Mouse (Mus musculus): ENCODE measurements at regions not wholly inside any gene's neighbourhood (a gene's known extent, or its start where the extent isn't known, plus 50 kb on each side); places are given as distances from the start of the nearest gene placed in this dataset.
A peak's percentile ranks its signal among the peaks of the same experiment; 100 is the strongest.

DNA sequence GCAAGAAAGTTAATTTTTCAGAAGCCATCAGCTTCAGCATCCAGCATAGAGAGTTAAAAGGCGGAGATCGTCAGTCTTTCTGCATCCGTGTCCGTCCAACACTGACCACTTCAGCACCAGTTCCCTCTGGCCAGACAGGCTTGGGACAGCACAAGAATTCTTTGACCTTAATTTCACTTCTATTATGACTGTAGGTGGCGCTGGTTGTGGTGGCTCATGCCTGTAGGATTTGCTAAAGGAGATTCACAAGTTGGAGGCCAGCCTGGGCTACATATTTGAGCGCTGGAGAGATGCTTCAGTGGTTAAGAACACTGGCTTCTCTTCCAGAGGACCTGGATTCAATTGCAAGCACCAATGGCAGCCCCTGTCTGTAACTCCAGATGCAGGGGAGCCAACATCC is 66.0 kb downstream of the Amer2 start:
- Histone ChIP-seq H3K4me3 (no peak overlapping the region), H3K9ac (no peak overlapping the region), H3K27ac (no peak overlapping the region), H3K9me3 (replicated peaks) (no peaks in the 10 kb centered on the region), H3K4me1 (replicated peaks) (no peaks in the 10 kb centered on the region), H3K36me3 (no peaks in the 10 kb centered on the region), H3K4me2 (no peak overlapping the region), H3K27me3 (no peaks in the 10 kb centered on the region)
- WGBS, result 52% methylated on average over 6 of the region's 6 CpGs
- ATAC-seq (replicated peaks; ENCODE audit: insufficient number of reproducible peaks, insufficient read depth, low FRiP score, low read depth), result no peak

DNA sequence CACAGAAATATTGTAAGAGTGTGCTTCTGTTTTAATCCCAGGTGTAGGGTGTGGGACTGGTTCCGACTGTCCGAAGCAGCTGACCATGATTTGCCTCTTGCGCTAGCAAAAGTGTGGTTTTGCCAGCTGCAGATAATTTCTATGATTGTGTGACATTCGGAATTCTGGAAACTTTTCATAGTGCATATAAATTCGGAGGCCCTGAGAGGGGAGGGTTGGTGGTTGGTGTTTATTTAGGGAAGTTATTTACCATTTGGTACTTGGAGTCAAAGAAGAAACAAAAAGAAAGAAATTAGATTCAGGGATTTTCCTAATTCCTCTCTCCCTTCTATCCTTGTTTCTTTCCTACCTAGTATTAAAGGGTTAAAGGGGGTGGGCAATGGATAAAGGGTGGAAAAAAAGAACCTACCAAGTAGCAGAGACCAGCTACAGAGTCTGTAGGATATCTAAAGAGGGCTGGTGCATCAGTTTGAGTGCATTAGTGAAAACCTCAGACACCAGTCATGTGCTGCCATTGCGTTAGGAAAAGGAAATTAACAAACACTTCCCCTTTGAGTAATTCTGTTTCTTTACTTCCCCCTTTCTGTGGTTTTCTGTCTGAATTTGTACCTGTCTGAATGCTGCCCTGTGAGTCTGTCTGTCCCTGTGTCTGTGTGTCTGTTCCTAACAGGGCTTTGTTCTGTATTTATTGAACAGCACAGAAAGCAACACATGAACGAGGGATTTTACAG is 70.9 kb downstream of the Amer2 start:
- Histone ChIP-seq H3K9me3 (replicated peaks) (no peaks in the 10 kb centered on the region), H3K4me3 (no peak overlapping the region), H3K27me3 (no peaks in the 10 kb centered on the region), H3K4me2 (no peak overlapping the region), H3K36me3 (no peaks in the 10 kb centered on the region), H3K9ac (no peak overlapping the region), H3K4me1 (replicated peaks) (no peaks in the 10 kb centered on the region), H3K27ac (no peak overlapping the region)
- WGBS, result 69% methylated on average over 7 of the region's 7 CpGs
- ATAC-seq (replicated peaks; ENCODE audit: insufficient number of reproducible peaks, insufficient read depth, low FRiP score, low read depth), result no peak

DNA sequence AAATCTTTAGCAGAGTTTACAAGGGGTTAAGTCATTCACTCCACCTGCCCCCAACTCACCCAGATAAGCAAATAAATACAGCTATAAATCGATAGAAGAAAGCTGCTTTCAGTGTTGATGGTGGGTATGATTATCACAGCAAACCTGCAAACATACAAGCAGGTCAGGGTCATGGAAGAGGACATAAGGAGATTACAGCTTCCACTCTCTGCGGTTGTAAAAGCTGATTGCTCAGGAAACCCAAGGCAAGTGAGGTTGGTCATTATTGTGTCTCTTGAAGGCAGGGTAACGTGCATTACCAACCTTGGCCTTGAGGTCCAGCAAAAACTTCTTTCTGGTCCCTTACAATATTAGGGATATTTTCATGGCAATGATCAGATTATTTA is 71.5 kb downstream of the Amer2 start:
- Histone ChIP-seq H3K9ac (no peak overlapping the region), H3K9me3 (replicated peaks) (no peaks in the 10 kb centered on the region), H3K4me1 (replicated peaks) (no peaks in the 10 kb centered on the region), H3K4me2 (no peak overlapping the region), H3K27me3 (no peaks in the 10 kb centered on the region), H3K36me3 (no peaks in the 10 kb centered on the region), H3K27ac (no peak overlapping the region), H3K4me3 (no peak overlapping the region)
- 54% methylated on average over 3 of the region's 3 CpGs for WGBS
- no peak for ATAC-seq (replicated peaks; ENCODE audit: insufficient number of reproducible peaks, insufficient read depth, low FRiP score, low read depth)

DNA sequence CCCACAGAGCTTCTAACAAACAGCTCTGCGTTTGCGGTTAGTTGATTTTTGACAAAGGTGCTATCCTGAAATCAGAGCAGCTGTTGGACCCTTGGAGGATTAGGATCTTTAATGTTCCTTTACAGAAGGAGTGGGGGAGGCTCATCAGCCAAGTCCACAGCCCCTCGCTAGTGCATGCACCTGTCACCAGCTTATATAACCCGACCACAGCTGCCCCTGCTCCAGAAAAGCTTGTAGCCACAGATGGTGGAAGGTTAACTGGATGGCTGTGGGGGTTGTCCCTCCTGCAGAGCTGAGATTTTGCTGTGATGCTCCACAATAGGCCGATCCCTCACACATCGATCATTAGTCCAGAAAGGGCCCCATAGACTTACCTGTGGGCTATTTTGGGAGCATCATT is 73.0 kb downstream of the Amer2 start:
- Histone ChIP-seq H3K9ac (no peak overlapping the region), H3K27me3 (no peaks in the 10 kb centered on the region), H3K4me1 (replicated peaks) (no peaks in the 10 kb centered on the region), H3K4me3 (no peak overlapping the region), H3K4me2 (no peak overlapping the region), H3K9me3 (replicated peaks) (no peaks in the 10 kb centered on the region), H3K27ac (no peak overlapping the region), H3K36me3 (no peaks in the 10 kb centered on the region)
- ATAC-seq (replicated peaks; ENCODE audit: insufficient number of reproducible peaks, insufficient read depth, low FRiP score, low read depth), result no peak
- WGBS, result 82% methylated on average over 6 of the region's 6 CpGs

DNA sequence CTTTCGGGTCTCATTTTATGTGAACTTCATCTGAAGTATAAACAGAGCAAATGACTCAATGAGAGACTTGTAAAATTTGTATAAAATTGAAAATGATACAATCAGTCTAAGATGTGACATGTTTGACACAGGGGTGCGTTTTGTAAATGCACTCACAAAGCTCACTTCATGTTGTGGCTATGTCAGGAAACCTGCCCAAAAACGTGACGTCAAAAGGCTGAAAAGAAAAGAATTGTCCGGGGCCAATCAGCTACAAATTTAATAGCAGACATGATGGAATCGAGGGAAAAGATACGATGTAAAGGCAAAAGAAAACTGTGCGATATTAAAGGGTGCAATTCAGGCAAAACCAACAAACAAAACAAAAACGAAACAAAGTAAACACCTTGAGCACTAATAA is 78.2 kb downstream of the Amer2 start:
- no peak overlapping the region for H3K27ac ChIP-seq
- H3K9me3 ChIP-seq (replicated peaks), result no peaks in the 10 kb centered on the region
- no peaks in the 10 kb centered on the region for H3K36me3 ChIP-seq
- no peaks in the 10 kb centered on the region for H3K27me3 ChIP-seq
- no peak for ATAC-seq (replicated peaks; ENCODE audit: insufficient number of reproducible peaks, insufficient read depth, low FRiP score, low read depth)
- no peak overlapping the region for H3K4me2 ChIP-seq
- H3K4me1 ChIP-seq (replicated peaks), result no peaks in the 10 kb centered on the region
- H3K4me3 ChIP-seq, result no peak overlapping the region
- WGBS, result 86% methylated on average over 9 of the region's 9 CpGs
- H3K9ac ChIP-seq, result no peak overlapping the region

DNA sequence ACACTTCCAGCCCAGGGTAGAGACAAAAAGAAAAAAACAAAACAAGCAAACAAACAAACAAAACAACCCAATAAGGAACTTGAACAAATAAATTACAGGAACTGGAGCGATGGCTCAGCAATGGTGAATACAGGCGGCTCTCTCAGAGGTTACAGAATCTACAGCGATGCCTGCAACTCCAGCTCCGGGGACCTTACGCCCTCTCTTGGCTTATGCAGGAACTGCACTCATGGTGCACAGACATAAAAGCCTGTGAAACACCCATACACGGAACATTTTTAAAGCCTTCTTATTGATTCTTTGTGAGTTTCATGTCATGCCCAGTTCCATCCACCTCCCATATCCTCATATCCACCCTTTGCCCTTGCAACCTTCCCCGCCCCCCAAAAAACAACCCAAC is 78.6 kb downstream of the Amer2 start:
- WGBS, result 78% methylated on average over 7 of the region's 7 CpGs
- Histone ChIP-seq H3K9ac (no peak overlapping the region), H3K27ac (no peak overlapping the region), H3K4me2 (no peak overlapping the region), H3K4me3 (no peak overlapping the region), H3K36me3 (no peaks in the 10 kb centered on the region), H3K4me1 (replicated peaks) (no peaks in the 10 kb centered on the region), H3K27me3 (no peaks in the 10 kb centered on the region), H3K9me3 (replicated peaks) (no peaks in the 10 kb centered on the region)
- no peak for ATAC-seq (replicated peaks; ENCODE audit: insufficient number of reproducible peaks, insufficient read depth, low FRiP score, low read depth)

DNA sequence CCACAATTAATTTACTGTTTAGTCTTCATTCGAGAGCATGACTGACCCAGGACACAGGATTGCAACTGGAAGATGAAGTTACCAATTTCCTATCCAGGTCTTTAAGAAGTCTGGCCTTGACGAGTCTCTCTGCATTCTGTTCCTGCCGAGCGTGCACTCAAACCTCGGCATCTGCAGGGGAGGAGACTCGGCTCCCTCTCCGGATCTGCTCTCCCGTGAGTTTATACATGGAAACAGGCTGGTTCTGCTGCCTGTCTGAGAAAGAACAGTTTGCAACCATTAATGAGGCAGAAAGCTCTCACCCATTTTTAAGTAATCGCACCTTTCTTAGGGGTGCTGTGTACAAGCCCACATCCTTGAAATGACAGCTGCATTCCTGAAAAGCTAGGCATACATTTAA is 83.7 kb downstream of the Amer2 start:
- H3K4me1 ChIP-seq (replicated peaks), result no peaks in the 10 kb centered on the region
- H3K9ac ChIP-seq, result no peak overlapping the region
- H3K4me3 ChIP-seq, result no peak overlapping the region
- no peaks in the 10 kb centered on the region; the same call in 1 of the 2 replicates for H3K9me3 ChIP-seq (replicated peaks)
- H3K27ac ChIP-seq, result no peak overlapping the region
- H3K36me3 ChIP-seq, result no peaks in the 10 kb centered on the region
- no peak overlapping the region for H3K4me2 ChIP-seq
- WGBS, result 59% methylated on average over 9 of the region's 9 CpGs
- no peak for ATAC-seq (replicated peaks; ENCODE audit: insufficient number of reproducible peaks, insufficient read depth, low FRiP score, low read depth)
- H3K27me3 ChIP-seq, result no peaks in the 10 kb centered on the region

DNA sequence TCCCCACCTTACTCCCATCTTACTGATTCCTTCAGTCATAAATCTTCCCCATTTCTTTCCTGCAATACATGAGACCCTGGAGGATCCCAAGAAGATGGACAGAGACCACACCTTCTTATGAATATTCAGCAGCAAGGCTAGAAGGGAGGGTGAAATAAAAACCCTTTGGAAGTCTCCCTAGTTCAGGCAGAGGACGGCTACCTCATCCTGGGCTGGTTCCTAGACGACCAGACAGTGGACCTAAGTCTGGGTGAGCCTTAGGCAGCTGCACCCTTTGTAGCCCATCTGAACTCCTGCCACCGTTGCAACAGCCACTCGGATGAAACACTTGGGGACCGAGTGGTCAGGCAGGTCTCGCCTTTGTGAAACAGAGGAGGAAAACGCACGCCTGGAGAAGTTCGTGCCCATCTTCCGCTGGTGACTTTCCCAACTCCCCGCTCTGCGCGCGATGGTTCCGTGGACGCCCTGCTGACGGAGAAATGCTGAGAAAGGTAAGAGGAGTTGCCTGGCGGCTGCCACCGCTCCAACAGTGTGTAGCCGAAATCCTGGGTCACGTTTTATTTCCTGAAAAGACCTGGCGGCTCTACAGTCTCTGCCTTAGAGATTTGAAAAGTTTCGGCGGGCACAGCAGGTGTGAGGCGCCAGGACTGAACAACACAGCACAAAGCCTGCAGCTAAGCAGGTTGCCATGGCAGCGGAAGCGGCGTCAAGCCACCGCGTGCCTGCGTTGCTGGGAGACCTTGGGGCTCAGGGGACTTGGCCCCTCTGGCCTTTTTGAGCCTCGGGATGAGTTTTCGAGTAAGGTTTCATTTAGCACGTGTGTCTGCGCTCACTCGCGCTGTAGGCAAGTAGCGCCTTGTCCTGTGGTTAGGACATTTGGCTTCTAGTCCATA is 112.2 kb downstream of the Amer2 start:
- peak; percentile 75; the same call in 1 of the 2 replicates for ATAC-seq (replicated peaks; ENCODE audit: insufficient number of reproducible peaks, insufficient read depth, low FRiP score, low read depth)

DNA sequence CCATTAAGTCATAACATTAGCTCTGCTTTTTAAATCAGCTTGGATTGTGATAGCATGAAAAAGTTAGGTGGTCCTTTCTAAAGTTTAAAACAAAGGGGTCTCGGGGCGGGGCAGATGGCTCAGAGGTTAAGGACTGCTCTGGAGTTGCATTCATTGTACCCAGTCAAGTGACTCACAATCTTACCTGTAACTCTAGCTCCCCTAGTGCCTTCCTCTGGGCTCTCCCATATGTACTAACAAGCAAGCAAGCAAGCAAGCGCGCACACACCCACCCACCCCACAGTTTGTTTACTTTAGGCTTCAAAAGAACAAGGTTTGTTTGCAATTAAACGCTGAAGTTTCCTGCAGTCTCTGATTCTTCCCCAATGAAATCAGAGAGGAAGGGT is 112.8 kb downstream of the Amer2 start:
- Histone ChIP-seq H3K36me3 (no peaks in the 10 kb centered on the region), H3K9ac (no peak overlapping the region), H3K9me3 (replicated peaks) (no peaks in the 10 kb centered on the region), H3K27me3 (peaks cover 38% of the 10 kb centered on the region), H3K27ac (no peak overlapping the region), H3K4me2 (peak overlapping the region; percentile 74), H3K4me1 (replicated peaks) (peaks cover 18% of the 10 kb centered on the region), H3K4me3 (peak overlapping the region; percentile 43)
- WGBS, result 1% methylated on average over 5 of the region's 5 CpGs
- ATAC-seq (replicated peaks; ENCODE audit: insufficient number of reproducible peaks, insufficient read depth, low FRiP score, low read depth), result peak; percentile 50; the same call in 1 of the 2 replicates

More for the DNA sequence above, 112.2 kb downstream of the Amer2 start:
- no peak overlapping the region for H3K27ac ChIP-seq
- peak overlapping the region; percentile 2; the same call in 1 of the 2 replicates for H3K9ac ChIP-seq
- no peaks in the 10 kb centered on the region for H3K36me3 ChIP-seq
- peak overlapping the region; percentile 43 for H3K4me3 ChIP-seq
- under 1% methylated on average over 38 of the region's 38 CpGs for WGBS
- no peaks in the 10 kb centered on the region for H3K9me3 ChIP-seq (replicated peaks)
- peak overlapping the region; percentile 74 for H3K4me2 ChIP-seq
- H3K27me3 ChIP-seq, result peaks cover 38% of the 10 kb centered on the region
- peaks cover 18% of the 10 kb centered on the region for H3K4me1 ChIP-seq (replicated peaks)

DNA sequence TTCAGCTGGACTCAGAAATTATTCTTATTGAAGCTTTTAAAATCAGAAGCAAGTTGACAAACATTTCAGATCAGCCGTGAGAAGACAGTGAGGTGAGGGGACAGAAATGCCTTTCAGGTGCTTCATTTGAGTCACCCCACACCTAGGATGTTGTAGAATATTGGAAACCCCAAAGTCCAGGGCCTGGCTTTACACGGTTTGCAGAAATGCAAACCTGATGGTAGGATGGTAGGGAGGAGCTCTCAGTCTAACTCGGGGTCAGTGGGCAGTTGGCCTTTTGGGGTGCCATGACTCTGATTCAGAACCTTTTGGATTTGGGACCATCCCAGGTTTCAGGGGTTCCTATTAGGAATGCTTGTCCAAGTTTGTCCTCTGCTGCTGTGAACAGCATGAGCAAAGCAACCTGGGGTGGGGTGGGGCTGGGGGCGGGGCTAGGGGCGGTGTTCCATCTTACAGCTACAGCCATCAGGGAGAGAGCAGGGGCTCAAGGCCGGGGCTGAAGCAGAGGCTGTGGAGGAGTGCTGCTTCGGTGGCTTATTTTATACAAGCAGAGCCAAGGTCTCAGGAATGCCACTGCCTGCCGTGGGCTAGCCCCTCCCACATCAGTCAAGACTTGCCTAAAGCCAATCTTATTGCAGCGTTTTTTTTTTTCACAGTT is 113.3 kb downstream of the Amer2 start:
- peaks cover 38% of the 10 kb centered on the region for H3K27me3 ChIP-seq
- H3K9me3 ChIP-seq (replicated peaks), result no peaks in the 10 kb centered on the region
- H3K4me1 ChIP-seq (replicated peaks), result peaks cover 18% of the 10 kb centered on the region
- H3K9ac ChIP-seq, result no peak overlapping the region; the same call in 1 of the 2 replicates
- no peaks in the 10 kb centered on the region for H3K36me3 ChIP-seq
- 4% methylated on average over 9 of the region's 9 CpGs for WGBS
- H3K4me3 ChIP-seq, result peak overlapping the region; percentile 43; the same call in 1 of the 2 replicates
- H3K4me2 ChIP-seq, result peak overlapping the region; percentile 74
- no peak overlapping the region for H3K27ac ChIP-seq
- no peak for ATAC-seq (replicated peaks; ENCODE audit: insufficient number of reproducible peaks, insufficient read depth, low FRiP score, low read depth)

DNA sequence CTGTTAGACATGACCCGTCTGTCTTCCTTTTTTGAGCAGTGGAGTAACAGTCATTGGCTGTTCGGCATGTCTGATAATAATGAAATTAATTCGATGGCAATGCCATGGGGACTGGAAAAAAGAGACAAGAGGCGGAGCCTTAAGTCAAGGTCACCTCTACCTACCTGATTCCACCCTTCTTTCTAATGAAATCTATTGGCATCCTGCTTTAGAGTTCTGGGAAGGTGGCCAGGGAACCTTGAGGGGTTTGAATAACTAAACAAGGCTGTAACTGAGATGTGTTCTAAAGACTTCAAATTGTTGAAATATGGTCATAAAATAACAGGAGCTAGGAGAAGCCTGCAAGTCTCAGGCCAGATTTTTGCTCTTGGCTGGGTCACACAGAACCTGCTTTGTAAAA is 116.1 kb downstream of the Amer2 start:
- peaks cover 29% of the 10 kb centered on the region for H3K27me3 ChIP-seq
- no peak overlapping the region for H3K27ac ChIP-seq
- H3K4me1 ChIP-seq (replicated peaks), result peaks cover 18% of the 10 kb centered on the region
- no peak overlapping the region for H3K9ac ChIP-seq
- H3K4me2 ChIP-seq, result no peak overlapping the region
- WGBS, result 83% methylated on average over 4 of the region's 4 CpGs
- H3K36me3 ChIP-seq, result no peaks in the 10 kb centered on the region
- ATAC-seq (replicated peaks; ENCODE audit: insufficient number of reproducible peaks, insufficient read depth, low FRiP score, low read depth), result no peak
- H3K9me3 ChIP-seq (replicated peaks), result no peaks in the 10 kb centered on the region
- H3K4me3 ChIP-seq, result no peak overlapping the region
